31 mouse cellular contexts compared by ENCODE assay signal in the genomic region with DNA sequence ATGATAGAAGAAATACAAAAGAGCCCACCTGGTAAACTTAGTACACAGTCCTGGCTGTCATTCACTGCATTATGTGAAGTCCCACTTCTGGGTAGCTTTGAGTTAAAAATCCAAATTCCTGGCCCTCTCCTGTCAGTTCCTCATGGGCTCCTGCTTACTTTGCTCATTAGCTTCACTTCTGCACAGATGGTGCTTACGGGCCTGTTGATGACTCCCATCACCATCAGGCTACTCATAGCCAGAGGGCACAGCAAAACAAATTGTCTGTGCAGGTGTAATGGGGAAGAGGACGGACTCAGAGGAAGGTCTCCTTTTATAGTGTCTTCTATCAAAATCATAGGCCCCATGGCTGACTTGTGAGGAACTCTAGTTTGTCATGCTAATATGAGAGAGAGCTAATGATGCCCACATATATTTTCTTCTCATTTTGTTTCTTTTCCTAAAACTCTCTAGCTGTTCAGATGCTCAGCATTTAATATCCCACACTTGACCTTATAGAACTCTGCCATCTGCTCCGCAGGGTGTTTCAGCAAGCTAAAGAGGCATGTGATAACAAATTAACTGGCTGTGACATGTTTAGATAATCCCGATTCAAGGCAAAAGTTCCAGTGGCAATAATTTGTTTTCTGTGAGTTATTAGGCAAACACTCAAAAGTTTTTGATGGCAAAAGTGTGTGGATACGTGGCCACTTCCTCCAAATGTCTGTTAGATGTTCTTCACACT.
DNase-seq lines count a peak whose midpoint lies in the region; ATAC-seq lines count a peak whose summit lies in the region.
"Had no signal": no experiment of that assay in that cellular context is flagged by ENCODE, and none has a peak within 500 bp of the region (broad histone marks: within the 10 kb centered on the region; RNA-seq: fewer than 3 reads in every experiment).

No protein-coding gene starts in this region.

- H3K4me3 ChIP-seq in hindbrain, embryonic 16.5 days (ENCODE audit: low read length) = no peak overlapping the region
- H3K4me3 ChIP-seq in hindbrain, embryonic 10.5 days = no peak overlapping the region
- no peak overlapping the region for H3K4me3 ChIP-seq in forebrain, embryonic 13.5 days
- H3K4me3 ChIP-seq: embryonic facial prominence, embryonic 13.5 days; hindbrain, embryonic 12.5 days; intestine, embryonic 15.5 days; limb, embryonic 10.5 days; limb, embryonic 15.5 days; liver, embryonic 13.5 days; lung, embryonic 15.5 days; megakaryocyte, embryonic 14.5 days; midbrain, embryonic 12.5 days; myocyte; neural tube, embryonic 12.5 days had no signal

- H3K4me1 ChIP-seq in hindbrain, embryonic 16.5 days (ENCODE audit: control insufficient read depth, insufficient read depth, low read depth, low read length) = no peaks in the 10 kb centered on the region
- no peaks in the 10 kb centered on the region for H3K4me1 ChIP-seq in hindbrain, embryonic 10.5 days (replicated peaks)
- no peaks in the 10 kb centered on the region for H3K4me1 ChIP-seq in forebrain, embryonic 13.5 days
- H3K4me1 ChIP-seq: embryonic facial prominence, embryonic 13.5 days; hindbrain, embryonic 12.5 days; intestine, embryonic 15.5 days; limb, embryonic 15.5 days; liver, embryonic 13.5 days; lung, embryonic 15.5 days; megakaryocyte, embryonic 14.5 days; midbrain, embryonic 12.5 days; neural tube, embryonic 12.5 days had no signal

- no peak overlapping the region for H3K27ac ChIP-seq in hindbrain, embryonic 16.5 days (ENCODE audit: low read depth, low read length)
- H3K27ac ChIP-seq in hindbrain, embryonic 10.5 days = no peak overlapping the region
- H3K27ac ChIP-seq in forebrain, embryonic 13.5 days = no peak overlapping the region
- H3K27ac ChIP-seq: embryonic facial prominence, embryonic 13.5 days; hindbrain, embryonic 12.5 days; intestine, embryonic 15.5 days; limb, embryonic 10.5 days; limb, embryonic 15.5 days; liver, embryonic 13.5 days; lung, embryonic 15.5 days; midbrain, embryonic 12.5 days; neural tube, embryonic 12.5 days; stomach, postnatal 0 days had no signal

- no peak for DNase-seq in hindbrain, embryonic 10.5 days (ENCODE audit: low spot score)
- peak; percentile 2 for DNase-seq in brain, adult 2 months (ENCODE audit: low read depth, low spot score)
- peak; percentile 34 for DNase-seq in retina, embryonic 14.5 days (ENCODE audit: low spot score)
- DNase-seq in thymus, postnatal 36 days = no peak
- DNase-seq: adrenal gland, postnatal 14 days; cerebellum, adult 18-20 months; cerebellum, postnatal 10 days; gastrocnemius, postnatal 14 days; heart, postnatal 14 days; kidney, adult 2 months; kidney, postnatal 4 days; layer of hippocampus, postnatal 36 days; liver, embryonic 13.5 days; lung, postnatal 36 days; thymus, adult 18-20 months; thymus, postnatal 25 days had no signal

- peak; percentile 54 for ATAC-seq in hindbrain, embryonic 16.5 days
- ATAC-seq in forebrain, embryonic 13.5 days = peak; percentile 69
- no peak for ATAC-seq in activated CD4-positive, CD25-positive, alpha-beta regulatory T cell, adult 4 months
- ATAC-seq: intestine, embryonic 15.5 days; Patski had no signal

- WGBS in hindbrain, embryonic 16.5 days = 48% methylated on average over 5 of the region's 5 CpGs
- 72% methylated on average over 5 of the region's 5 CpGs for WGBS in hindbrain, embryonic 10.5 days
- 71% methylated on average over 5 of the region's 5 CpGs for WGBS in forebrain, embryonic 13.5 days

- H3K36me3 ChIP-seq in hindbrain, embryonic 16.5 days (ENCODE audit: control insufficient read depth, insufficient read depth, low read length) = no peaks in the 10 kb centered on the region
- no peaks in the 10 kb centered on the region for H3K36me3 ChIP-seq in hindbrain, embryonic 10.5 days
- H3K36me3 ChIP-seq in forebrain, embryonic 13.5 days (ENCODE audit: poor library complexity, severe bottlenecking) = no peaks in the 10 kb centered on the region
- H3K36me3 ChIP-seq: embryonic facial prominence, embryonic 13.5 days; hindbrain, embryonic 12.5 days; intestine, embryonic 15.5 days; limb, embryonic 10.5 days; limb, embryonic 15.5 days; liver, embryonic 13.5 days; lung, embryonic 15.5 days; midbrain, embryonic 12.5 days; neural tube, embryonic 12.5 days had no signal

- no peak overlapping the region for H3K9ac ChIP-seq in hindbrain, embryonic 16.5 days (ENCODE audit: low read depth, low read length)
- H3K9ac ChIP-seq in forebrain, embryonic 13.5 days = no peak overlapping the region
- H3K9ac ChIP-seq: embryonic facial prominence, embryonic 13.5 days; hindbrain, embryonic 12.5 days; intestine, embryonic 15.5 days; limb, embryonic 15.5 days; liver, embryonic 13.5 days; lung, embryonic 15.5 days; midbrain, embryonic 12.5 days; neural tube, embryonic 12.5 days had no signal

- no peaks in the 10 kb centered on the region for H3K9me3 ChIP-seq in hindbrain, embryonic 16.5 days (ENCODE audit: control insufficient read depth, low read length)
- H3K9me3 ChIP-seq in hindbrain, embryonic 10.5 days = no peaks in the 10 kb centered on the region
- H3K9me3 ChIP-seq in forebrain, embryonic 13.5 days (replicated peaks) = no peaks in the 10 kb centered on the region
- H3K9me3 ChIP-seq: embryonic facial prominence, embryonic 13.5 days; hindbrain, embryonic 12.5 days; intestine, embryonic 15.5 days; limb, embryonic 10.5 days; limb, embryonic 15.5 days; liver, embryonic 13.5 days; lung, embryonic 15.5 days; megakaryocyte, embryonic 14.5 days; midbrain, embryonic 12.5 days; neural tube, embryonic 12.5 days had no signal

- no peaks in the 10 kb centered on the region for H3K27me3 ChIP-seq in hindbrain, embryonic 16.5 days (replicated peaks; ENCODE audit: control insufficient read depth, insufficient read depth, low read length)
- H3K27me3 ChIP-seq in hindbrain, embryonic 10.5 days (ENCODE audit: insufficient read depth, poor library complexity, severe bottlenecking) = no peaks in the 10 kb centered on the region
- no peaks in the 10 kb centered on the region for H3K27me3 ChIP-seq in forebrain, embryonic 13.5 days
- H3K27me3 ChIP-seq: embryonic facial prominence, embryonic 13.5 days; hindbrain, embryonic 12.5 days; intestine, embryonic 15.5 days; limb, embryonic 15.5 days; liver, embryonic 13.5 days; lung, embryonic 15.5 days; megakaryocyte, embryonic 14.5 days; midbrain, embryonic 12.5 days; neural tube, embryonic 12.5 days had no signal

- no peak overlapping the region for H3K4me2 ChIP-seq in hindbrain, embryonic 16.5 days (ENCODE audit: low read length)
- no peak overlapping the region for H3K4me2 ChIP-seq in forebrain, embryonic 13.5 days
- H3K4me2 ChIP-seq: embryonic facial prominence, embryonic 13.5 days; hindbrain, embryonic 12.5 days; intestine, embryonic 15.5 days; limb, embryonic 15.5 days; liver, embryonic 13.5 days; lung, embryonic 15.5 days; midbrain, embryonic 12.5 days; neural tube, embryonic 12.5 days had no signal

Comparison
In these comparisons a context has a peak if more than half of its experiments do, and no peak if none do; other contexts are left out.
1. DNase-seq: peak in brain, adult 2 months (single experiment) and retina, embryonic 14.5 days (single experiment); none in hindbrain, embryonic 10.5 days (single experiment) and thymus, postnatal 36 days (0 of 2).